Mouse (Mus musculus) myocyte (in vitro differentiated cells): Measurements from ENCODE around the gene Tbc1d5. TPM values are rescaled to one million over a fixed set of nuclear protein-coding genes. Genes with fewer than 3 reads are reported as not detected.
A peak's percentile ranks its signal among the peaks of the same experiment; 100 is the strongest.

ENCODE experiments used
- H3K27me3 ChIP-seq: one replicate; pipeline ENCODE4 v1.6.1; 2011; ENCODE audit not compliant: control insufficient read depth, insufficient read depth, insufficient read length
- H3K36me3 ChIP-seq: one replicate; pipeline ENCODE4 v1.6.1; 2011; ENCODE audit not compliant: control insufficient read depth, insufficient read depth
- H3K4me2 ChIP-seq: one replicate; pipeline ENCODE4 v1.6.1; 2011; ENCODE audit warnings: low read depth, control low read depth
- H3K4me3 ChIP-seq: one replicate; pipeline ENCODE4 v1.5.1; 2011; ENCODE audit warnings: mild to moderate bottlenecking, control low read depth, moderate library complexity
- H3K79me2 ChIP-seq: one replicate; pipeline ENCODE4 v1.6.1; 2011; ENCODE audit not compliant: control insufficient read depth, insufficient read depth
- H3ac ChIP-seq: one replicate; pipeline ENCODE4 v1.6.1; 2011; ENCODE audit not compliant: control insufficient read depth, insufficient read length
- CEBPB ChIP-seq: IDR thresholded peaks from 2 replicates; pipeline ENCODE4 v1.6.1; 2011; ENCODE audit warnings: mild to moderate bottlenecking, moderate library complexity; ENCODE audit not compliant: poor library complexity, insufficient read depth, severe bottlenecking
- E2F4 ChIP-seq: IDR thresholded peaks from one replicate; pipeline ENCODE4 v1.6.1; 2011; ENCODE audit warnings: mild to moderate bottlenecking, control low read depth, moderate library complexity; ENCODE audit not compliant: insufficient read depth
- MAX ChIP-seq: IDR thresholded peaks from one replicate; pipeline ENCODE4 v1.6.1; 2011; ENCODE audit warnings: low read depth, mild to moderate bottlenecking, control low read depth
- MYOD1 ChIP-seq, 3 experiments: IDR thresholded peaks; one replicate each; pipeline ENCODE4 v1.6.1; 2011; ENCODE audit warnings: control low read depth in 2 of 3, low read depth in 2 of 3, mild to moderate bottlenecking in 2 of 3, moderate library complexity in 1 of 3; ENCODE audit not compliant: insufficient read length in 2 of 3, control insufficient read depth in 1 of 3
- MYOG ChIP-seq, 3 experiments: IDR thresholded peaks; one replicate each; pipeline ENCODE4 v1.6.1; 2011; ENCODE audit warnings: control low read depth in 2 of 3, low read depth in 2 of 3, mild to moderate bottlenecking in 2 of 3; ENCODE audit not compliant: insufficient read length in 2 of 3, control insufficient read depth in 1 of 3, insufficient read depth in 1 of 3
- POLR2A ChIP-seq: IDR thresholded peaks from one replicate; pipeline ENCODE4 v1.6.1; 2011; ENCODE audit warnings: low read depth, mild to moderate bottlenecking, control low read depth, moderate library complexity; ENCODE audit not compliant: insufficient read length
- POLR2AphosphoS2 ChIP-seq: IDR thresholded peaks from one replicate; pipeline ENCODE4 v1.6.1; 2011; ENCODE audit warnings: low read depth, control low read depth; ENCODE audit not compliant: insufficient read length
- REST ChIP-seq: IDR thresholded peaks from one replicate; pipeline ENCODE4 v1.6.1; 2011; ENCODE audit warnings: mild to moderate bottlenecking, control low read depth, moderate library complexity; ENCODE audit not compliant: insufficient read depth, insufficient read length
- SRF ChIP-seq: IDR thresholded peaks from one replicate; pipeline ENCODE4 v1.6.1; 2011; ENCODE audit warnings: low read depth; ENCODE audit not compliant: control insufficient read depth, insufficient read length
- TCF12 ChIP-seq: IDR thresholded peaks from one replicate; pipeline ENCODE4 v1.6.1; 2011; ENCODE audit warnings: mild to moderate bottlenecking, control low read depth; ENCODE audit not compliant: poor library complexity, insufficient read depth, severe bottlenecking
- TCF3 ChIP-seq: IDR thresholded peaks from one replicate; pipeline ENCODE4 v1.6.1; 2011; ENCODE audit warnings: low read depth, control low read depth; ENCODE audit not compliant: insufficient read length
- USF1 ChIP-seq: IDR thresholded peaks from one replicate; pipeline ENCODE4 v1.6.1; 2011; ENCODE audit warnings: low read depth, mild to moderate bottlenecking, control low read depth, moderate library complexity
- polyA plus RNA-seq: library from polyadenylated mRNA; unstranded; fragments of >200 nt; fragmentation: generic; extraction: Trizol; gene quantifications from one replicate; pipeline ENCODE4 v1.2.1, GENCODE M21; 2012; ENCODE audit warnings: missing spikeins

The Tbc1d5 gene
- polyA plus RNA-seq, 1 experiment: 6.3 TPM

- TF ChIP-seq MYOD1 (IDR thresholded peaks at IDR 0.05; ENCODE audit: control insufficient read depth in 1 of 3, insufficient read length in 2 of 3, low read depth in 2 of 3) (no peak), CEBPB (no peak), USF1 (no peak), REST (no peak), TCF12 (no peak), MYOG (IDR thresholded peaks at IDR 0.05; ENCODE audit: control insufficient read depth in 1 of 3, insufficient read depth in 1 of 3, insufficient read length in 2 of 3, low read depth in 2 of 3) (no peak), MAX (no peak), POLR2A (no peak), TCF3 (no peak), SRF (no peak), E2F4 (no peak), POLR2AphosphoS2 (no peak)
- Histone ChIP-seq H3K4me3 (no peak overlapping the region), H3K79me2 (no peaks in the 10 kb centered on the region), H3K27me3 (no peaks in the 10 kb centered on the region), H3K36me3 (no peaks in the 10 kb centered on the region), H3K4me2 (no peak overlapping the region), H3ac (no peak overlapping the region)
Observed at GRCm38 (mm10) chr17:51191381-51191780, 12.2 kb upstream of the Tbc1d5 start.

GRCm38 (mm10) chr17:51182715-51183114, 3.6 kb upstream of the Tbc1d5 start:
- H3K27me3 ChIP-seq: no peaks in the 10 kb centered on the region
- H3K4me2 ChIP-seq: no peak overlapping the region
- H3ac ChIP-seq: no peak overlapping the region
- no peaks in the 10 kb centered on the region for H3K79me2 ChIP-seq
- H3K4me3 ChIP-seq: no peak overlapping the region
- H3K36me3 ChIP-seq: no peaks in the 10 kb centered on the region
- no peak for TF ChIP-seq E2F4
- no peak for TF ChIP-seq POLR2A
- TF ChIP-seq MAX: no peak
- TF ChIP-seq MYOD1 (IDR thresholded peaks at IDR 0.05; ENCODE audit: control insufficient read depth in 1 of 3, insufficient read length in 2 of 3, low read depth in 2 of 3): no peak
- no peak for TF ChIP-seq REST
- TF ChIP-seq POLR2AphosphoS2: no peak
- TF ChIP-seq CEBPB: no peak
- no peak for TF ChIP-seq TCF12
- TF ChIP-seq TCF3: no peak
- no peak for TF ChIP-seq USF1
- no peak for TF ChIP-seq SRF
- no peak for TF ChIP-seq MYOG (IDR thresholded peaks at IDR 0.05; ENCODE audit: control insufficient read depth in 1 of 3, insufficient read depth in 1 of 3, insufficient read length in 2 of 3, low read depth in 2 of 3)

GRCm38 (mm10) chr17:51178491-51179194, 509 bp downstream of the Tbc1d5 start:
- Histone ChIP-seq H3K79me2 (peaks cover 25% of the 10 kb centered on the region), H3K4me3 (peak overlapping the region; percentile 67), H3K36me3 (no peaks in the 10 kb centered on the region), H3K27me3 (no peaks in the 10 kb centered on the region), H3ac (peak overlapping the region; percentile 68), H3K4me2 (peak overlapping the region; percentile 91)
- TF ChIP-seq MYOD1 (IDR thresholded peaks at IDR 0.05; ENCODE audit: control insufficient read depth in 1 of 3, insufficient read length in 2 of 3, low read depth in 2 of 3) (no peak), MYOG (IDR thresholded peaks at IDR 0.05; ENCODE audit: control insufficient read depth in 1 of 3, insufficient read depth in 1 of 3, insufficient read length in 2 of 3, low read depth in 2 of 3) (peak in 1 of 3 experiments; percentile 9), USF1 (no peak), CEBPB (no peak), POLR2A (peak; percentile 85), POLR2AphosphoS2 (peak; percentile 46)

- H3K27me3 ChIP-seq: no peaks in the 10 kb centered on the region
- peak overlapping the region; percentile 67 for H3K4me3 ChIP-seq
- H3K36me3 ChIP-seq: no peaks in the 10 kb centered on the region
- H3K4me2 ChIP-seq: peak overlapping the region; percentile 91
- H3K79me2 ChIP-seq: peaks cover 25% of the 10 kb centered on the region
- TF ChIP-seq POLR2A: no peak
- no peak for TF ChIP-seq MYOG (IDR thresholded peaks at IDR 0.05; ENCODE audit: control insufficient read depth in 1 of 3, insufficient read depth in 1 of 3, insufficient read length in 2 of 3, low read depth in 2 of 3)
- no peak for TF ChIP-seq USF1
- no peak for TF ChIP-seq CEBPB
- no peak for TF ChIP-seq REST
- no peak for TF ChIP-seq POLR2AphosphoS2
- no peak for TF ChIP-seq MYOD1 (IDR thresholded peaks at IDR 0.05; ENCODE audit: control insufficient read depth in 1 of 3, insufficient read length in 2 of 3, low read depth in 2 of 3)
- TF ChIP-seq E2F4: no peak
- TF ChIP-seq MAX: no peak
- no peak for TF ChIP-seq TCF12
- TF ChIP-seq TCF3: no peak
- TF ChIP-seq SRF: no peak
- H3ac ChIP-seq: peak overlapping the region; percentile 68
Observed at GRCm38 (mm10) chr17:51177923-51178322, 1.2 kb downstream of the Tbc1d5 start.
